Mouse (Mus musculus) mammary gland, adult 2 months (tissue): ENCODE results near the gene Ccl4. TPM values are rescaled to one million over a fixed set of nuclear protein-coding genes. Genes with fewer than 3 reads are reported as not detected.

Experiments used
- polyA plus RNA-seq: library from polyadenylated mRNA; depleted of rRNA; stranded (reverse); fragments of >200 nt; gene quantifications from 2 replicates; pipeline ENCODE4 v1.2.3, GENCODE M21; 2012; ENCODE audit warnings: low replicate concordance; rRNA removed

Ccl4 gene
- 2.5 and 3.8 TPM in 2 replicates for polyA plus RNA-seq

GRCm38 (mm10) chr11:83662204-83662603 lies at the start of gene Ccl4:
Ccl4 (plus strand) TSS chr11:83662584.

GRCm38 (mm10) chr11:83645521-83645920 lies 16.9 kb upstream of the Ccl4 start, which contains the start of gene Rpl9-ps1:
Rpl9-ps1 (minus strand) TSS chr11:83645621.

GRCm38 (mm10) chr11:83649305-83649841 lies 13.0 kb upstream of the Ccl4 start, which contains the start of gene Ccl3:
Ccl3 (minus strand) TSS chr11:83649355.

GRCm38 (mm10) chr11:83703705-83704104 lies 41.3 kb downstream of the Ccl4 start, which contains the start of gene Wfdc17:
Wfdc17 (plus strand) TSS chr11:83703991.

GRCm38 (mm10) chr11:83708715-83709114 lies 46.3 kb downstream of the Ccl4 start, which contains the start of gene Wfdc18:
Wfdc18 (plus strand) TSS chr11:83709015.

Other genes with a start within 250 kb of the Ccl4 start
- gene Gas2l2, start 233.1 kb upstream of the Ccl4 start, polyA plus RNA-seq, result 0.04 TPM in 1 of 2 replicates, not detected in the other
- 2.4 and 3.0 TPM in 2 replicates for gene 1700020L24Rik, start 224.9 kb upstream of the Ccl4 start, polyA plus RNA-seq
- 16.7 and 33.4 TPM in 2 replicates for gene Mmp28, start 199.5 kb upstream of the Ccl4 start, polyA plus RNA-seq
- gene Taf15, start 189.5 kb upstream of the Ccl4 start, polyA plus RNA-seq, result 4.1 and 5.1 TPM in 2 replicates
- 0.19 TPM in 2 replicates for gene Heatr9, start 140.4 kb upstream of the Ccl4 start, polyA plus RNA-seq
- 640 and 1,485 TPM in 2 replicates for gene Ccl5, start 132.1 kb upstream of the Ccl4 start, polyA plus RNA-seq
- 8.7 and 25.6 TPM in 2 replicates for gene Ccl9, start 83.9 kb upstream of the Ccl4 start, polyA plus RNA-seq
- gene Ccl6, start 69.5 kb upstream of the Ccl4 start, polyA plus RNA-seq, result 31.5 and 59.5 TPM in 2 replicates
- gene Rpl9-ps1, start 17.0 kb upstream of the Ccl4 start, polyA plus RNA-seq, result not detected in 2 replicates
- gene Ccl3, start 13.2 kb upstream of the Ccl4 start, polyA plus RNA-seq, result 3.1 and 4.3 TPM in 2 replicates
- 10.6 and 42.5 TPM in 2 replicates for gene Wfdc17, start 41.4 kb downstream of the Ccl4 start, polyA plus RNA-seq
- 51.7 and 105 TPM in 2 replicates for gene Wfdc18, start 46.4 kb downstream of the Ccl4 start, polyA plus RNA-seq
- 111 and 252 TPM in 2 replicates for gene Wfdc21, start 84.4 kb downstream of the Ccl4 start, polyA plus RNA-seq
- gene Heatr6, start 91.1 kb downstream of the Ccl4 start, polyA plus RNA-seq, result 21.8 and 25.4 TPM in 2 replicates
- gene Hnf1b, start 187.5 kb downstream of the Ccl4 start, polyA plus RNA-seq, result 0.10 and 0.23 TPM in 2 replicates